Mouse (Mus musculus) adrenal gland, adult 18-20 months (tissue): ENCODE data around the gene Nsun2. TPM values are rescaled to one million over a fixed set of nuclear protein-coding genes. Genes with fewer than 3 reads are reported as not detected.
"Not testable (repeated sequence)": the region's sequence is repeated elsewhere in the genome, so short reads cannot be mapped to it uniquely, and the experiment has no call there.

Experiments
- DNase-seq, 2 experiments: peaks; one replicate each; pipeline ENCODE4 v3.0.0; 2021 to 2022; ENCODE audit warnings: low spot score in 2 of 2
- total RNA-seq, 2 experiments: library from RNA; stranded (reverse); gene quantifications; 1 replicate in 1 of 2; 2 replicates in 1 of 2; pipeline ENCODE4 v1.2.3; 2021

The Nsun2 gene
- total RNA-seq, 2 experiments from 2014 or later, result 77.3 to 85.7 TPM

- DNase-seq, result no peak
These were observed 54.3 kb downstream of the Nsun2 start for GRCm38 (mm10) chr13:69587849-69588248.

GRCm38 (mm10) chr13:69588263-69588662 lies 54.7 kb downstream of the Nsun2 start:
- no peak for DNase-seq

GRCm38 (mm10) chr13:69591338-69591737 lies 57.8 kb downstream of the Nsun2 start:
- no peak for DNase-seq

GRCm38 (mm10) chr13:69592226-69592625 lies 58.7 kb downstream of the Nsun2 start:
- DNase-seq, result no peak

- no peak for DNase-seq
These were observed 59.9 kb downstream of the Nsun2 start for GRCm38 (mm10) chr13:69593453-69593852.

GRCm38 (mm10) chr13:69594577-69595256 lies 61.2 kb downstream of the Nsun2 start:
- no peak for DNase-seq

GRCm38 (mm10) chr13:69595911-69596310 lies 62.4 kb downstream of the Nsun2 start:
- no peak for DNase-seq

- no peak for DNase-seq
These were observed 63.0 kb downstream of the Nsun2 start for GRCm38 (mm10) chr13:69596515-69596914.

GRCm38 (mm10) chr13:69598867-69599266 lies 65.3 kb downstream of the Nsun2 start:
- DNase-seq, result no peak

- DNase-seq, result not testable (repeated sequence)
These were observed 67.3 kb downstream of the Nsun2 start for GRCm38 (mm10) chr13:69600863-69601262.

- peak in 1 of 2 experiments; percentile 21 for DNase-seq
These were observed 67.8 kb downstream of the Nsun2 start for GRCm38 (mm10) chr13:69601321-69601720.

- no peak for DNase-seq
These were observed 71.1 kb downstream of the Nsun2 start for GRCm38 (mm10) chr13:69604670-69605069.

- DNase-seq, result no peak
These were observed 75.2 kb downstream of the Nsun2 start for GRCm38 (mm10) chr13:69608734-69609133.

GRCm38 (mm10) chr13:69610751-69611397 lies 77.3 kb downstream of the Nsun2 start:
- DNase-seq, result peak; percentile 44 to 50

- peak; percentile 94 to 96 for DNase-seq
These were observed 78.0 kb downstream of the Nsun2 start, which contains the start of gene Srd5a1 for GRCm38 (mm10) chr13:69611398-69612174. Srd5a1 (minus strand) TSS chr13:69611442.

GRCm38 (mm10) chr13:69612175-69612544 lies 78.6 kb downstream of the Nsun2 start:
- DNase-seq, result no peak

GRCm38 (mm10) chr13:69616716-69617115 lies 83.2 kb downstream of the Nsun2 start:
- no peak for DNase-seq

GRCm38 (mm10) chr13:69623843-69624242 lies 90.3 kb downstream of the Nsun2 start:
- no peak for DNase-seq

GRCm38 (mm10) chr13:69624510-69624909 lies 91.0 kb downstream of the Nsun2 start:
- no peak for DNase-seq

GRCm38 (mm10) chr13:69627941-69628340 lies 94.4 kb downstream of the Nsun2 start:
- DNase-seq, result no peak

- no peak for DNase-seq
These were observed 97.0 kb downstream of the Nsun2 start for GRCm38 (mm10) chr13:69630576-69630975.

- DNase-seq, result no peak
These were observed 97.6 kb downstream of the Nsun2 start for GRCm38 (mm10) chr13:69631111-69631510.
